Mouse (Mus musculus): ENCODE measurements at regions not wholly inside any gene's neighbourhood (a gene's known extent, or its start where the extent isn't known, plus 50 kb on each side); places are given as distances from the start of the nearest gene placed in this dataset.

- TF ChIP-seq GATA1 (IDR thresholded peaks at IDR 0.05; ENCODE audit: low read length) (no peak), TAL1 (IDR thresholded peaks at IDR 0.05; ENCODE audit: low read length) (no peak)
These were observed 594.5 kb upstream of the Megf9 start for GRCm38 (mm10) chr4:71129306-71129705.
